Mouse (Mus musculus): ENCODE results near the gene Reg4.

Reg4 gene

GRCm38 (mm10) chr3:98221856-98222255 is at the start of gene Reg4:
Gene Reg4 (plus strand): TSS chr3:98222156.
- in situ Hi-C loops (cut with MboI, MseI): no loop called here

GRCm38 (mm10) chr3:98178340-98178739 is 43.6 kb upstream of the Reg4 start:
- in situ Hi-C loops (cut with MboI, MseI): no loop called here

GRCm38 (mm10) chr3:98180805-98181204 is 41.2 kb upstream of the Reg4 start:
- in situ Hi-C loops (cut with MboI, MseI): loop anchor here (10.0 kb wide), 1 partner anchor 744 kb away; no protein-coding TSS in a partner anchor

GRCm38 (mm10) chr3:98185163-98185714 is 36.7 kb upstream of the Reg4 start:
- in situ Hi-C loops (cut with MboI, MseI): loop anchor here (10.0 kb wide), 1 partner anchor 740 kb away; no protein-coding TSS in a partner anchor

- in situ Hi-C loops (cut with MboI, MseI): loop anchor here (10.0 kb wide), 1 partner anchor 737 kb away; no protein-coding TSS in a partner anchor
Observed at GRCm38 (mm10) chr3:98187777-98188176, 34.2 kb upstream of the Reg4 start.

GRCm38 (mm10) chr3:98197711-98198532 is 24.0 kb upstream of the Reg4 start:
- in situ Hi-C loops (cut with MboI, MseI): no loop called here

- in situ Hi-C loops (cut with MboI, MseI): no loop called here
Observed at GRCm38 (mm10) chr3:98199747-98200146, 22.2 kb upstream of the Reg4 start.

- in situ Hi-C loops (cut with MboI, MseI): no loop called here
Observed at GRCm38 (mm10) chr3:98203282-98203681, 18.7 kb upstream of the Reg4 start.

- in situ Hi-C loops (cut with MboI, MseI): no loop called here
Observed at GRCm38 (mm10) chr3:98206977-98207376, 15.0 kb upstream of the Reg4 start.

GRCm38 (mm10) chr3:98209161-98209560 is 12.8 kb upstream of the Reg4 start:
- in situ Hi-C loops (cut with MboI, MseI): no loop called here

- in situ Hi-C loops (cut with MboI, MseI): no loop called here
Observed at GRCm38 (mm10) chr3:98210860-98211259, 11.1 kb upstream of the Reg4 start.

GRCm38 (mm10) chr3:98211301-98212081 is 10.5 kb upstream of the Reg4 start:
- in situ Hi-C loops (cut with MboI, MseI): no loop called here

- in situ Hi-C loops (cut with MboI, MseI): no loop called here
Observed at GRCm38 (mm10) chr3:98216296-98216695, 5.7 kb upstream of the Reg4 start.

- in situ Hi-C loops (cut with MboI, MseI): no loop called here
Observed at GRCm38 (mm10) chr3:98223263-98223662, 1.3 kb downstream of the Reg4 start.

GRCm38 (mm10) chr3:98223783-98224580 is 2.0 kb downstream of the Reg4 start:
- in situ Hi-C loops (cut with MboI, MseI): no loop called here

GRCm38 (mm10) chr3:98224975-98225374 is 3.0 kb downstream of the Reg4 start:
- in situ Hi-C loops (cut with MboI, MseI): no loop called here

- in situ Hi-C loops (cut with MboI, MseI): no loop called here
Observed at GRCm38 (mm10) chr3:98225746-98226145, 3.8 kb downstream of the Reg4 start.

- in situ Hi-C loops (cut with MboI, MseI): no loop called here
Observed at GRCm38 (mm10) chr3:98226988-98227610, 5.1 kb downstream of the Reg4 start.

GRCm38 (mm10) chr3:98227763-98228162 is 5.8 kb downstream of the Reg4 start:
- in situ Hi-C loops (cut with MboI, MseI): no loop called here

GRCm38 (mm10) chr3:98229943-98230342 is 8.0 kb downstream of the Reg4 start:
- in situ Hi-C loops (cut with MboI, MseI): loop anchor here (5.0 kb wide), 1 partner anchor 212 kb away; no protein-coding TSS in a partner anchor

GRCm38 (mm10) chr3:98233504-98233903 is 11.5 kb downstream of the Reg4 start:
- in situ Hi-C loops (cut with MboI, MseI): loop anchor here (5.0 kb wide), 1 partner anchor 209 kb away; no protein-coding TSS in a partner anchor

Measured in regulatory T cell (primary cell).